Mouse (Mus musculus): ENCODE data around the gene Zfp710. TPM values are rescaled to one million over a fixed set of nuclear protein-coding genes. Genes with fewer than 3 reads are reported as not detected.

Gene Zfp710
- polyA plus RNA-seq, 1 experiment = 45.3 TPM

GRCm38 (mm10) chr7:80002353-80003055, 22.1 kb upstream of the Zfp710 start:
- Histone ChIP-seq H3K27me3 (ENCODE audit: control insufficient read depth, insufficient read depth, low read length) (no peaks in the 10 kb centered on the region), H3K36me3 (ENCODE audit: control insufficient read depth, insufficient read depth, low read length) (no peaks in the 10 kb centered on the region), H3K4me3 (ENCODE audit: extremely low read depth, insufficient read depth, insufficient read length) (no peak overlapping the region), H3K27ac (ENCODE audit: insufficient read depth, low read length) (no peak overlapping the region), H3K4me1 (ENCODE audit: control insufficient read depth, insufficient read depth, insufficient read length) (no peaks in the 10 kb centered on the region)
- DNase-seq (ENCODE audit: low read depth in 1 of 2, low spot score in 2 of 2) = no peak
- WGBS = 81% methylated on average over 11 of the region's 11 CpGs
- TF ChIP-seq CTCF (IDR thresholded peaks at IDR 0.05; ENCODE audit: extremely low read depth, insufficient read depth, insufficient read length, insufficient replicate concordance) (no peak), POLR2A (IDR thresholded peaks at IDR 0.05; ENCODE audit: low read depth, low read length) (no peak)

- WGBS = 83% methylated on average over 19 of the region's 20 CpGs
- H3K27ac ChIP-seq (ENCODE audit: insufficient read depth, low read length) = no peak overlapping the region
Measured at GRCm38 (mm10) chr7:80004776-80005554, 19.6 kb upstream of the Zfp710 start.

GRCm38 (mm10) chr7:80010680-80011079, 13.9 kb upstream of the Zfp710 start:
- H3K27me3 ChIP-seq (ENCODE audit: control insufficient read depth, insufficient read depth, low read length) = no peaks in the 10 kb centered on the region
- H3K4me1 ChIP-seq (ENCODE audit: control insufficient read depth, insufficient read depth, insufficient read length) = no peaks in the 10 kb centered on the region; the same call in 1 of the 2 replicates
- TF ChIP-seq CTCF (IDR thresholded peaks at IDR 0.05; ENCODE audit: extremely low read depth, insufficient read depth, insufficient read length, insufficient replicate concordance) (no peak), POLR2A (IDR thresholded peaks at IDR 0.05; ENCODE audit: low read depth, low read length) (no peak)
- DNase-seq (ENCODE audit: low read depth in 1 of 2, low spot score in 2 of 2) = no peak
- H3K36me3 ChIP-seq (ENCODE audit: control insufficient read depth, insufficient read depth, low read length) = no peaks in the 10 kb centered on the region
- WGBS = 88% methylated on average over 5 of the region's 5 CpGs
- no peak overlapping the region for H3K4me3 ChIP-seq (ENCODE audit: extremely low read depth, insufficient read depth, insufficient read length)
- H3K27ac ChIP-seq (ENCODE audit: insufficient read depth, low read length) = no peak overlapping the region

More at GRCm38 (mm10) chr7:80004776-80005554, 19.6 kb upstream of the Zfp710 start:
- Histone ChIP-seq H3K27me3 (ENCODE audit: control insufficient read depth, insufficient read depth, low read length) (no peaks in the 10 kb centered on the region), H3K4me3 (ENCODE audit: extremely low read depth, insufficient read depth, insufficient read length) (no peak overlapping the region), H3K36me3 (ENCODE audit: control insufficient read depth, insufficient read depth, low read length) (no peaks in the 10 kb centered on the region), H3K4me1 (ENCODE audit: control insufficient read depth, insufficient read depth, insufficient read length) (no peaks in the 10 kb centered on the region)
- TF ChIP-seq CTCF (IDR thresholded peaks at IDR 0.05; ENCODE audit: extremely low read depth, insufficient read depth, insufficient read length, insufficient replicate concordance) = no peak
- TF ChIP-seq POLR2A (IDR thresholded peaks at IDR 0.05; ENCODE audit: low read depth, low read length) = no peak
- no peak for DNase-seq (ENCODE audit: low read depth in 1 of 2, low spot score in 2 of 2)

- no peak overlapping the region for H3K4me3 ChIP-seq (ENCODE audit: extremely low read depth, insufficient read depth, insufficient read length)
- no peaks in the 10 kb centered on the region for H3K27me3 ChIP-seq (ENCODE audit: control insufficient read depth, insufficient read depth, low read length)
- TF ChIP-seq POLR2A (IDR thresholded peaks at IDR 0.05; ENCODE audit: low read depth, low read length) (no peak), CTCF (IDR thresholded peaks at IDR 0.05; ENCODE audit: extremely low read depth, insufficient read depth, insufficient read length, insufficient replicate concordance) (peak; percentile 44; the same call in 1 of the 2 replicates)
- 26% methylated on average over 2 of the region's 2 CpGs for WGBS
- peak in 1 of 2 experiments; percentile 59 for DNase-seq (ENCODE audit: low read depth in 1 of 2, low spot score in 2 of 2)
- H3K27ac ChIP-seq (ENCODE audit: insufficient read depth, low read length) = no peak overlapping the region
- H3K36me3 ChIP-seq (ENCODE audit: control insufficient read depth, insufficient read depth, low read length) = no peaks in the 10 kb centered on the region
- no peaks in the 10 kb centered on the region; the same call in 1 of the 2 replicates for H3K4me1 ChIP-seq (ENCODE audit: control insufficient read depth, insufficient read depth, insufficient read length)
Measured at GRCm38 (mm10) chr7:80011470-80011869, 13.1 kb upstream of the Zfp710 start.

GRCm38 (mm10) chr7:80013884-80014550, 10.6 kb upstream of the Zfp710 start:
- WGBS = 45% methylated on average over 7 of the region's 7 CpGs
- H3K27me3 ChIP-seq (ENCODE audit: control insufficient read depth, insufficient read depth, low read length) = no peaks in the 10 kb centered on the region
- no peak overlapping the region for H3K4me3 ChIP-seq (ENCODE audit: extremely low read depth, insufficient read depth, insufficient read length)
- H3K4me1 ChIP-seq (ENCODE audit: control insufficient read depth, insufficient read depth, insufficient read length) = peaks cover under 1% of the 10 kb centered on the region; the same call in 1 of the 2 replicates
- no peaks in the 10 kb centered on the region for H3K36me3 ChIP-seq (ENCODE audit: control insufficient read depth, insufficient read depth, low read length)
- TF ChIP-seq POLR2A (IDR thresholded peaks at IDR 0.05; ENCODE audit: low read depth, low read length) (no peak), CTCF (IDR thresholded peaks at IDR 0.05; ENCODE audit: extremely low read depth, insufficient read depth, insufficient read length, insufficient replicate concordance) (no peak)
- H3K27ac ChIP-seq (ENCODE audit: insufficient read depth, low read length) = peak overlapping the region; percentile 46
- DNase-seq (ENCODE audit: low read depth in 1 of 2, low spot score in 2 of 2) = no peak

GRCm38 (mm10) chr7:80014826-80015755, 9.5 kb upstream of the Zfp710 start:
- DNase-seq (ENCODE audit: low read depth in 1 of 2, low spot score in 2 of 2) = no peak
- H3K4me3 ChIP-seq (ENCODE audit: extremely low read depth, insufficient read depth, insufficient read length) = no peak overlapping the region
- peaks cover 2% of the 10 kb centered on the region; the same call in 1 of the 2 replicates for H3K4me1 ChIP-seq (ENCODE audit: control insufficient read depth, insufficient read depth, insufficient read length)
- H3K27me3 ChIP-seq (ENCODE audit: control insufficient read depth, insufficient read depth, low read length) = no peaks in the 10 kb centered on the region
- WGBS = 84% methylated on average over 21 of the region's 21 CpGs
- TF ChIP-seq CTCF (IDR thresholded peaks at IDR 0.05; ENCODE audit: extremely low read depth, insufficient read depth, insufficient read length, insufficient replicate concordance) (no peak), POLR2A (IDR thresholded peaks at IDR 0.05; ENCODE audit: low read depth, low read length) (no peak)
- peak overlapping the region; percentile 21; the same call in 1 of the 2 replicates for H3K27ac ChIP-seq (ENCODE audit: insufficient read depth, low read length)
- no peaks in the 10 kb centered on the region for H3K36me3 ChIP-seq (ENCODE audit: control insufficient read depth, insufficient read depth, low read length)
